Mouse (Mus musculus): ENCODE data around the gene Zfp358. TPM values are rescaled to one million over a fixed set of nuclear protein-coding genes. Genes with fewer than 3 reads are reported as not detected.

Zfp358 gene
- polyA plus RNA-seq, 1 experiment from 2014 or later = 45.2 TPM

DNA sequence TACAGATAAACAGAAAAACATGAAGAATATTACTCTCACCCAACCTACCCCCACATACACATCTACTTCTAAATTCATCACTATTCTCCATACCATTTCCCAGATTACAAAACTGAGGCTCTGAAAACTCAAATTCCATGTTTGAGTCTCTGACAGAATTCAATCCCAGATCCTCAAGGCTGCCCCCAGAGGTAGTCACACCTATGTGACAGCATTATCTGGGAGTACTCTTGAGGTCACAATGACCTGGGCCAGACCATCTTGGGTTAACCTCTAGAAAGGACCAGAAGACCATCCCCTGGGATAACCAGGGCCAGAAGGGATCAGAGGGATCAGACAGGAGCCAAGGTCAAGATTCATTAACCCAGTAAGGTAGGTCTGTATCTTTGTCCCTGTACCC is 22.4 kb upstream of the Zfp358 start, which contains the start of gene Tex45:
Gene Tex45 (plus strand): TSS at position 301 of the 400 bp plus-strand sequence.
- TF ChIP-seq CTCF (IDR thresholded peaks at IDR 0.05) = no peak
- DNase-seq (ENCODE audit: low read depth, low spot score) (no peak), ATAC-seq (no peak)
- ChIA-PET CTCF (no interaction called here), POLR2A (no interaction called here)
- no peaks in the 10 kb centered on the region for H3K27me3 ChIP-seq
- in situ Hi-C loops (cut with MboI; ENCODE audit: low pct_unique_long_range_greater_than_20kb) = no loop called here

DNA sequence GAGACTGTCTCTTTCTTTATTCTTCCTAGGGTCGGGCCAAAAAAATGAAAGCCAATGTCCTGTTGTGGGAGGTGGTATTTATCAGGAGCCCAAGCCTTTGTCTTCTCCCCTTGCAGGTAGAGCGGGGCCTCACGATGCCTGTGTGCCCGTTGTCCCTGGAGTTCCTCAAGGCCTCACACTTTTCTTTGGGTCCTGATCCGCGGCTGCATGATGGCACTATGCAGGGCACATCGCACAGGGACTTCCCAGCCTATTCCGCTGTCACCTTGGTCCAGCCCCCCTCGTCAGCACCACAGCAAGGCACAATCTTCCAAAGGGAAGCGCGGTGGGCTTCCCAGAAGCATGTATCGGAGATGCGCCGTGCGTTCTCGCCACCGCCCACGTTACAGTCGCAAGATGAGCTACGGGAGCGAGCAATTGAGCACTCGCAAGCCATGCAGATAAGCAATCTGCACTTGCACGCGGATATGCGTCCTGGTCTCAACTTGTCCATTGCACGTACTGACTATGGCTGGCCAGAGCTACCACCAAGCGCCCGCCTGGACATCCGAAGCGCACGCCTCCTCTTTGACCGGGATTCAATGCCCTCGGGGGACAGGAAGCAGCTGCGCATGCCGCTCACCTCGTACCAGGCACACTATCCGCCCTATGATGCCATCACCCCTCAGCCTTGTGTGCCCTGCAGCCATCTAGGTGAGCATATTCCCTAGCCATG is 17.1 kb upstream of the Zfp358 start:
- no peak for DNase-seq (ENCODE audit: low read depth, low spot score)
- no peak for TF ChIP-seq CTCF (IDR thresholded peaks at IDR 0.05)
- ATAC-seq = no peak
- in situ Hi-C loops (cut with MboI; ENCODE audit: low pct_unique_long_range_greater_than_20kb) = no loop called here
- CTCF ChIA-PET = no interaction called here
- H3K27me3 ChIP-seq = no peaks in the 10 kb centered on the region
- POLR2A ChIA-PET = no interaction called here

DNA sequence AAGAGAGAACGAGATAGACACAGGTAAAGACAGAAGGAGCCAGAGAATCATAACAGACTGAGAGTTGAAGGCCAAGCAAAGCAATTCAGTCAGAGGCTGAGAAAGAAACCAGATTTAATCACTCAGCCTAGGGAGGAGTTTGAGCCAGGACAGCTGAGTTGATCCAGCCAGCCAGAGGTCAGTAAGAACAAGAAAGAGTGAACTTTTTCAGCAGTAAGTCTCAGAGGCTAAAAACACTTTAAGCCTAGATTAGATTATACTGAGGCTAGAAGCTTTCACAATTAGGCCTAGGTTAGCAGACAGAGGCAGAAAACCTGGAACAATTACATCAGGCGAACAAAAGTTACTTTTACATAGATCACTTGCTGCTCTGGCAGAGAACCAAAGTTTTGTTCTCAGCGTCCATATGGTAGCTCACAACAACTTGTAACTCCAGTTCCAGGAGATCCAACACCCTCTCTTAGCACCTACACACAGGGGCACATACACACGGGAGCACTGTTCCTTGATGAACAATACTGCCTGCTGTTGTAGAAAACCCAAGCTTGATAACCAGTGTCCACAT is 12.6 kb upstream of the Zfp358 start:
- no peak for TF ChIP-seq CTCF (IDR thresholded peaks at IDR 0.05)
- no peak for ATAC-seq
- H3K27me3 ChIP-seq = no peaks in the 10 kb centered on the region
- no peak for DNase-seq (ENCODE audit: low read depth, low spot score)
- in situ Hi-C loops (cut with MboI; ENCODE audit: low pct_unique_long_range_greater_than_20kb) = no loop called here
- ChIA-PET POLR2A (interaction anchor here (1.2 kb wide), 2 partner anchors 12 to 14 kb away, joined by 5 to 10 read pairs; partner anchors contain the start of gene Zfp358), CTCF (interaction anchor here (1.1 to 1.6 kb wide), 3 partner anchors 11 to 17 kb away, joined by 3 to 4 read pairs (median 3); no protein-coding TSS in a partner anchor)

DNA sequence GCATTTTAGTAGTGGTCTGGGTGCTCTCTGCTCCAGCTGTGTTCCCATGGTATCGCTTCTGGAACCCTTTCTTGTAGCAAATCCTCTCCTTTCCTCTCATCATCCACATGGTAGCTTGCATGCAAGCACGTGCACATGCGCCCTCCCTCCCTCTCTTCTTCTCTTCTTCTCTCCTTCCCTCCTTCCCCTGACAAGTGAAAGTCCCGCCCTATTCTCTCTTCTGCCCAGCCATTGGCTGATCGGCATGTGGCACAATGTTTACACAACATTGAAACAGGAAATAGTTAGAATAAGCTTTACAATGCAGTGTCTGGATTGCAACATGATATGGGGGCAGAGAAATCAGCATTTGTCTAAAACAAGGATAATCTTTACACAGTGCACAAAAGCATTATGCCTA is 11.3 kb upstream of the Zfp358 start:
- ChIA-PET POLR2A (interaction anchor here (1.2 kb wide), 1 partner anchor 11 kb away, joined by 5 read pairs; the partner anchor contains the start of gene Zfp358), CTCF (interaction anchor here (1.1 to 1.2 kb wide), 3 partner anchors 10 to 110 kb away, joined by 3 to 4 read pairs (median 3); no protein-coding TSS in a partner anchor)
- in situ Hi-C loops (cut with MboI; ENCODE audit: low pct_unique_long_range_greater_than_20kb) = no loop called here
- DNase-seq (ENCODE audit: low read depth, low spot score) (no peak), ATAC-seq (no peak)
- no peaks in the 10 kb centered on the region for H3K27me3 ChIP-seq
- TF ChIP-seq CTCF (IDR thresholded peaks at IDR 0.05) = no peak

DNA sequence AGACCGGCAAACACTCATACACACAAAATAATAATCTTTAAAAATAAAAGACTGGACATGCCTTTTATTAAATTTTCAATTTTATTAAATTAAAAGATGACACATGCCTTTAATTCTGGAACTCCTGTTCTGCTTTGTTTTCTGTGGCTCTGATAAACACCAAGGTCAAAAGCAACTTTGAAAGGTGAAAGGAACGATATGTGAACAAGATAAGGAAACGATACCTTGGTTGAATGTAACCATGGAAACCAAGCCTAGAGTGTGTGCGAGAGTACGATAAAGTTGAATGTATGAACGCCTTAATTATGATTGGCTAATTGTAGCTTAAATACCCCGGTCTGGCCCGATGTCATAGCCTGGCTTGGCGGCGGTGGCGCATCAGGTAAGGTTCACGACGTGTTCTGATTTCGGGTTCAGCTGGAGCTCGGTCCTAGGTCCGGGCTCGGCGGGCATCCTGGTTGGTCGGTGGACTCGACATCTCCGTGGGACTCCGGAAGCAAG is 10.6 kb upstream of the Zfp358 start:
- H3K27me3 ChIP-seq = no peaks in the 10 kb centered on the region
- ATAC-seq (no peak), DNase-seq (ENCODE audit: low read depth, low spot score) (no peak)
- in situ Hi-C loops (cut with MboI; ENCODE audit: low pct_unique_long_range_greater_than_20kb) = no loop called here
- ChIA-PET CTCF (interaction anchor here (1.2 kb wide), 1 partner anchor 9 kb away, joined by 3 read pairs; no protein-coding TSS in a partner anchor), POLR2A (no interaction called here)
- TF ChIP-seq CTCF (IDR thresholded peaks at IDR 0.05) = no peak

DNA sequence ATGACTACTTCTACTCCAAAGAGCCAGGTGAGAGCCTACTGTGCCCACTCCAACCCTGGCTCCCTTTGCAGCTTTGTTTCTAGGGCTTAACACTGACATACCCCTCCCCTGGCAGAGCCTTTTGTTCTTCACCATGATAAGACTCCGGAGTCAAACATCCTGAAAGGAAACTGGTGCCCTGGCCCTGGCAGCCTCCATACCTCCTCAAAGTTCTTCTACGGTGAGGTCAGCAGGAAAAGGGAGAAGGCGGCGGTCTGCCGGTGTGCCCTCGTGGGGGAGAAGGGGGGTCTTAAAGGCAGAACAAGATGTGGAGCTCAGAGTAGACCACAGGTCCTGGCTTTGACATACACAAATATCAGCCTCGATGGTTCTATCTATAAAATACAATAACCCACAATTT is 9.4 kb upstream of the Zfp358 start:
- no peaks in the 10 kb centered on the region for H3K27me3 ChIP-seq
- ATAC-seq (no peak), DNase-seq (ENCODE audit: low read depth, low spot score) (no peak)
- in situ Hi-C loops (cut with MboI; ENCODE audit: low pct_unique_long_range_greater_than_20kb) = no loop called here
- POLR2A ChIA-PET = no interaction called here
- TF ChIP-seq CTCF (IDR thresholded peaks at IDR 0.05) = no peak
- CTCF ChIA-PET = interaction anchor here (1.2 kb wide), 1 partner anchor 44 kb away, joined by 3 read pairs; no protein-coding TSS in a partner anchor

DNA sequence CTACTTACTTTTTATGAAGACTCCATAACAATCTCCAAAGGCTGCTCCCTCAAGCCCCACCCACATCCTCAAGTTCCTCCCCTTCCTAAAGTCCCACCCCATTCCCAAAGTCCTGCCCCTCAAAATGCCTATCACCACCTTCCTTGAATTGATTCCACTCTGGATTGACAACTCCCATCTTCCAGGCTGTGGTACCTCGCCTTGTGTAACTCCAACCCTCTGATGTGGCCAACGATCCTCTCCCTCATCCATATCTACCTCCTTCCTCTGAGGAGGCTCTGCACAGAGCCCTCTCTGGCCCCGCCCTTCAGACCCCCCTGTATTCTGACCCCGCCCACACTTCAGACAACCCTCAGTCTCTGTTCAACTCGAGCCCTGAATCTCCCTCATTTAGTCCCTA is 7.7 kb upstream of the Zfp358 start:
- CTCF ChIA-PET = no interaction called here
- no peak for TF ChIP-seq CTCF (IDR thresholded peaks at IDR 0.05)
- in situ Hi-C loops (cut with MboI; ENCODE audit: low pct_unique_long_range_greater_than_20kb) = no loop called here
- ATAC-seq (no peak), DNase-seq (ENCODE audit: low read depth, low spot score) (no peak)
- POLR2A ChIA-PET = no interaction called here
- no peaks in the 10 kb centered on the region for H3K27me3 ChIP-seq

DNA sequence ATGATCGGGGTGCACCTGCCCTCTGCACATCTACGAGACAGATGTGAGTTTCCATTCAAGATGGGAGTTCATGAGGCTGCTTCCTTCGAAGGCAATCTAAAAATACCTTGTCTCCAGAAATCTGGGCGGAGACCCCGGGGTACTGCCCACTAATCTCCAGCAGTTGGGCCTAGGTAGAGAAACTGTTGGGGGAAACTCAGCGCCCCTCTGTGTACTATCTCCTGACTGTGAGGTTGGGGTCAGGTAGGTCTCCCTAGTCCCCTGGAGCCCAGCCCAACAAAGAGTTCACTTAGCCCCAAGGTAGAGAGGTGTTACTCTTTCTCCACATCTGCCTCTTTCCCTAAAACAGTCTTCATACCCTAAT is 889 bp downstream of the Zfp358 start:
- no peak for DNase-seq (ENCODE audit: low read depth, low spot score)
- no peak for ATAC-seq

DNA sequence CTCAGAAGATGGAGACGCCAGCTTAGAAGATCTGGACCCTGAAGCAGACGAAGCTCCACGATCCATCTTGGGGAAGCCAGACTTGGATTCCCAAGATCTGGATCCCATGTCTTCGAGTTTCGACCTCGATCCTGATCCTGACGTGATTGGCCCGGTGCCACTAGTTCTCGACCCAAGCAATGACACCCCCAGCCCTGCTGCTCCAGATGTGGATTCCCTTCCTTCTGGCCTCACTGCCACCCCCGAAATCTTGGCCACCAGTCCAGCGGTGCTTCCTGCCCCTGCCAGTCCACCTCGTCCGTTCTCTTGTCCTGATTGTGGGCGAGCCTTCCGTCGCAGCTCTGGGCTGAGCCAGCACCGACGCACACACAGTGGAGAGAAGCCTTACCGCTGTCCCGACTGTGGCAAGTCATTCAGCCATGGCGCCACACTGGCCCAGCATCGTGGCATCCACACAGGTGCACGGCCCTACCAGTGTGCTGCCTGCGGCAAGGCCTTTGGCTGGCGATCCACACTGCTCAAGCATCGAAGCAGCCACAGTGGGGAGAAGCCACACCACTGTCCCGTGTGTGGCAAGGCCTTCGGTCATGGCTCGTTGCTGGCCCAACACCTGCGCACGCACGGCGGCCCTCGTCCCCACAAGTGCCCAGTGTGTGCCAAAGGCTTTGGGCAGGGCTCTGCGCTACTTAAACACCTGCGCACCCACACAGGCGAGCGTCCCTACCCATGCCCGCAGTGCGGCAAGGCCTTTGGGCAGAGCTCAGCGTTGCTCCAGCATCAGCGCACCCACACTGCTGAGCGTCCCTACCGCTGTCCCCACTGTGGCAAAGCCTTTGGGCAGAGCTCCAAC is 2.9 kb downstream of the Zfp358 start:
- H3K27me3 ChIP-seq = no peaks in the 10 kb centered on the region
- no peak for TF ChIP-seq CTCF (IDR thresholded peaks at IDR 0.05)
- no peak for DNase-seq (ENCODE audit: low read depth, low spot score)
- no peak for ATAC-seq
- POLR2A ChIA-PET = no interaction called here
- in situ Hi-C loops (cut with MboI; ENCODE audit: low pct_unique_long_range_greater_than_20kb) = no loop called here
- CTCF ChIA-PET = no interaction called here

More for the DNA sequence above, 889 bp downstream of the Zfp358 start:
- ChIA-PET CTCF (interaction anchor here (1.3 kb wide), 2 partner anchors 26 to 178 kb away, joined by 4 to 6 read pairs; partner anchors contain the start of gene Fcor), POLR2A (interaction anchor here (0.5 to 1.7 kb wide), 3 partner anchors 22 to 265 kb away, joined by 3 to 10 read pairs (median 5); partner anchors contain the start of gene Pnpla6)
- in situ Hi-C loops (cut with MboI; ENCODE audit: low pct_unique_long_range_greater_than_20kb) = no loop called here
- no peaks in the 10 kb centered on the region for H3K27me3 ChIP-seq
- TF ChIP-seq CTCF (IDR thresholded peaks at IDR 0.05) = no peak

DNA sequence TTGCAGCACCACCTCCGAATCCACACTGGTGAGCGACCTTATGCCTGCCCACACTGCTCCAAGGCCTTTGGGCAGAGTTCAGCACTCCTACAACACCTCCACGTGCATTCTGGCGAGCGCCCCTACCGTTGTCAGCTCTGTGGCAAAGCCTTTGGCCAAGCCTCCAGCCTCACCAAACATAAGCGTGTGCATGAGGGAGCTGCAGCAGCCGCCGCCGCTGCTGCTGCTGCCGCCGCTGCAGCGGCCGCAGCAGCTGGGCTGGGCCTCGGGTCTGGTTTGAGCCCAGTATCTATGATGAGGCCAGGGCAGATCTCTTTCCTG is 3.5 kb downstream of the Zfp358 start:
- TF ChIP-seq CTCF (IDR thresholded peaks at IDR 0.05) = no peak
- ChIA-PET POLR2A (no interaction called here), CTCF (no interaction called here)
- no peak for ATAC-seq
- DNase-seq (ENCODE audit: low read depth, low spot score) = no peak
- H3K27me3 ChIP-seq = no peaks in the 10 kb centered on the region
- in situ Hi-C loops (cut with MboI; ENCODE audit: low pct_unique_long_range_greater_than_20kb) = no loop called here
